Mouse (Mus musculus) midbrain, postnatal 0 days (tissue): ENCODE results near the gene Cldn19. TPM values are rescaled to one million over a fixed set of nuclear protein-coding genes. Genes with fewer than 3 reads are reported as not detected.
A peak's percentile ranks its signal among the peaks of the same experiment; 100 is the strongest.

Experiments
- ATAC-seq: fragments of 200-750 bp; cut with Nextera tagmentation; 2 replicates; pipeline ENCODE4 v1.8.0; 2017; ENCODE audit warnings: moderate number of reproducible peaks, mild to moderate bottlenecking, moderate TSS enrichment, moderate library complexity; ENCODE audit not compliant: low FRiP score
- DNase-seq: peaks from one replicate; pipeline ENCODE4 v3.0.0-alpha.2; 2015; ENCODE audit warnings: low spot score
- H3K27ac ChIP-seq: fragments of 300-500 bp; sonication (generic); 2 replicates; pipeline ENCODE4 v1.5.1; 2014; ENCODE audit warnings: low read depth, mild to moderate bottlenecking, low read length, mixed read lengths
- H3K27me3 ChIP-seq: fragments of 300-500 bp; sonication (generic); 2 replicates; pipeline ENCODE4 v1.6.1; 2014; ENCODE audit warnings: low read length, control low read depth, mixed read lengths; ENCODE audit not compliant: insufficient read depth
- H3K36me3 ChIP-seq: fragments of 300-500 bp; sonication (generic); 2 replicates; pipeline ENCODE4 v1.6.1; 2014; ENCODE audit warnings: low read length, control low read depth, mixed read lengths; ENCODE audit not compliant: insufficient read depth
- H3K4me1 ChIP-seq: fragments of 300-500 bp; sonication (generic); 2 replicates; pipeline ENCODE4 v1.6.1; 2014; ENCODE audit warnings: mild to moderate bottlenecking, control low read depth, antibody characterized with exemption, low read length, mixed read lengths; ENCODE audit not compliant: insufficient read depth
- H3K4me2 ChIP-seq: fragments of 300-500 bp; sonication (generic); 2 replicates; pipeline ENCODE4 v1.6.1; 2014; ENCODE audit warnings: low read depth, mild to moderate bottlenecking, low read length, mixed read lengths; ENCODE audit not compliant: poor library complexity, severe bottlenecking
- H3K4me3 ChIP-seq: fragments of 300-500 bp; sonication (generic); 2 replicates; pipeline ENCODE4 v1.5.1; 2014; ENCODE audit warnings: low read depth, mild to moderate bottlenecking, low read length, moderate library complexity
- H3K9ac ChIP-seq: fragments of 300-500 bp; sonication (generic); replicated peaks from 2 replicates; pipeline ENCODE4 v1.6.1; 2014; ENCODE audit warnings: mild to moderate bottlenecking, low read length, moderate library complexity, mixed read lengths; ENCODE audit not compliant: poor library complexity, severe bottlenecking
- H3K9me3 ChIP-seq: fragments of 300-500 bp; sonication (generic); 2 replicates; pipeline ENCODE4 v1.6.1; 2016; ENCODE audit warnings: low read length, control low read depth
- CTCF ChIP-seq: IDR thresholded peaks from 2 replicates; pipeline ENCODE4 v1.5.1; 2016; ENCODE audit warnings: antibody characterized with exemption, mild to moderate bottlenecking
- WGBS: fragments of 180-500 bp; shearing (Covaris S2); extraction: QIAGEN DNeasy Blood & Tissue Kit; methylation state at CpG from one replicate; pipeline ENCODE4 v1.1.7; 2014; 5-methylcytosine and 5-hydroxymethylcytosine counted together
- polyA plus RNA-seq: library from polyadenylated mRNA; unstranded; fragments of >200 nt; fragmentation: Nextera tagmentation; extraction: Ambion mirVana; gene quantifications from 2 replicates; pipeline ENCODE4 v1.2.1, GENCODE M21; 2015
- total RNA-seq: library from RNA; depleted of rRNA; stranded (reverse); fragments of >200 nt; gene quantifications from 2 replicates; pipeline ENCODE4 v1.2.3, GENCODE M21; 2014

Gene Cldn19
- total and polyA plus RNA-seq, 2 experiments from 2014 or later, result 0.75 to 2.7 TPM

GRCm38 (mm10) chr4:119257083-119257482 is 1.9 kb downstream of the Cldn19 start:
- Histone ChIP-seq H3K4me3 (no peak overlapping the region), H3K4me1 (peaks cover 9% of the 10 kb centered on the region), H3K9me3 (no peaks in the 10 kb centered on the region), H3K27me3 (no peaks in the 10 kb centered on the region), H3K27ac (no peak overlapping the region), H3K4me2 (no peak overlapping the region), H3K9ac (no peak overlapping the region), H3K36me3 (no peaks in the 10 kb centered on the region)
- no peak for ATAC-seq
- no peak for TF ChIP-seq CTCF
- DNase-seq, result no peak
- WGBS, result 88% methylated on average over 6 of the region's 6 CpGs

DNA sequence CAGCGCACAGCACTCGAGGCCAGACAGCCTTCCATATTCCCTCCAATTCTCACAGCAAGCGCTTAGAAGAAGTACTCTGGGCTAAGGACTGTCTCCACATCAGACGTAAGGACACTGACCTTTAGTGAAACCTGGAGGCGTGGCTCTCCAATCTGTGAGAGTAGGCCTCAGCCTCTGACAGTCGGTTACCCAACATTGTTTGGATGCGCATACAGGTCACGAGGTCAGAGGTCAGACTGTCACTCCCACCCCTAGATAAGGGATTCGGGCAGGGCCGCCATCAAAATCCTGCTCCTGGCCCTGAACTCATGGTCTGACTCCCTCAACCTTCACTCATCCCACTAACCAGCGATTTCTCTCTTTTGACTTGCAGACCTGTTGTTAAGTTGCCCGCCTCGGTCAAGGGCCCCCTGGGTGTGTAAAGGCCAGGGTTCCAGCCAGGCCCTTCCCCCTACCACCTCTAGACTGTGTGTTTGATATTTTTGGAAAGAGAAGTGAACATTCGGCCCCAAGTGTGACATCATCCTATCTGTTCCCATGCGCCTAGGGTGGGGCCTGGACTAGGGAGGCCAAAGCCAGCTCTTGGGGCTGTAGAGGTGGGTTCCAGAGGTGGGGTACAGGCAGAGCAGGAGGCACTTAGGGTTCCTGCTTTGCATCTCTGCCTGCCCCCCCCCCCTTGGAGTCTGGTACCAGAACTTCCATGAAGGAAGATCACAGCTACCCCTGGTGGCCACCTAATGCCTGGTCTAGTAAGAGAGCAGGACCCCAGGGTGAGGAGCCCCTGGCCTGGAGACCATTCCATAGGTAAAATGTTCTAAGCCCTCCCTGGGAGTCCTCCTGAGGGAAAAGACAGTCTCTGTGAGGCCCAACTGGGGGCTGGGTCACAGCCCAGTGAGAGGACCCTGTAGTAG is 4.4 kb downstream of the Cldn19 start:
- no peaks in the 10 kb centered on the region for H3K4me1 ChIP-seq
- WGBS, result 89% methylated on average over 15 of the region's 15 CpGs
- no peaks in the 10 kb centered on the region for H3K27me3 ChIP-seq
- H3K36me3 ChIP-seq, result no peaks in the 10 kb centered on the region
- ATAC-seq (0 out of 2 replicates have a peak, but pooled peaks have one; percentile 9), DNase-seq (no peak)
- no peak overlapping the region for H3K4me3 ChIP-seq
- peak; percentile 34; the same call in 1 of the 2 replicates for TF ChIP-seq CTCF
- no peak overlapping the region for H3K4me2 ChIP-seq
- H3K9me3 ChIP-seq, result no peaks in the 10 kb centered on the region
- no peak overlapping the region for H3K9ac ChIP-seq
- H3K27ac ChIP-seq, result no peak overlapping the region

DNA sequence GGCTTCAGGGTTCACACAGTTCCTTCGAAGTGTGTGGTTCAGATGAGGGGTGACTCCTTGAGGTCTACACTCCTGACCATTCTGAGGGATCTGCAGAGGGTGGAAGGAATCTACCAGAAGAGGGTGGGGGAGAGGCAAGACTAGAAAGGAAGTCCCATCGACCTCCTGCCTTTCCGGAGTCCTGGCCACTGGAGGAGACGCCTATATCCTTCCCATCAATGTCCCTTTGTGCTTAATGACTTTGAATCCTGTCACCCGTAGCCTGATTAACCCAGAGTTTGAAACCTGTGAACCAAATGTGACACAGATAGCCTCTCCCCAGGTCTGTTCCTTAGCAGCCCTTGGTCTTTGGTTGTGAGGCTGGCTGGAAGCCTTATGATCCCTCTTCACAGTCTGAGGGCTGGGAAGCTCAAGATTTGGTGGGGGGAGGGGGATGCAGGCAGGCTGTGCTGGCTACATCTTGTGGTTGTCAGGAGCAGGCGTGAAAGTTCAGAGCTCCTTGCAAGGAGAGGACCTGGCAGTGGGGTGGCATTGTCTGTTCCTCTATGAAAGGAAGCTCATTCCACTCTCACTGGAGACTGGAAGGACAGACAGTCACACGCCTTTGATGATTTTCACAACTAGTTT is 6.0 kb downstream of the Cldn19 start:
- TF ChIP-seq CTCF, result no peak
- no peak overlapping the region for H3K9ac ChIP-seq
- H3K27ac ChIP-seq, result no peak overlapping the region
- no peak for DNase-seq
- H3K4me3 ChIP-seq, result no peak overlapping the region
- H3K4me1 ChIP-seq, result no peaks in the 10 kb centered on the region
- no peak overlapping the region for H3K4me2 ChIP-seq
- H3K36me3 ChIP-seq, result no peaks in the 10 kb centered on the region
- H3K9me3 ChIP-seq, result no peaks in the 10 kb centered on the region
- no peak for ATAC-seq
- 67% methylated on average over 7 of the region's 7 CpGs for WGBS
- no peaks in the 10 kb centered on the region for H3K27me3 ChIP-seq

- H3K4me1 ChIP-seq, result no peaks in the 10 kb centered on the region
- no peaks in the 10 kb centered on the region for H3K9me3 ChIP-seq
- no peak overlapping the region for H3K27ac ChIP-seq
- no peaks in the 10 kb centered on the region for H3K36me3 ChIP-seq
- no peak overlapping the region for H3K4me3 ChIP-seq
- WGBS, result 94% methylated on average over 5 of the region's 5 CpGs
- TF ChIP-seq CTCF, result no peak
- no peak overlapping the region for H3K4me2 ChIP-seq
- DNase-seq (no peak), ATAC-seq (no peak)
- no peaks in the 10 kb centered on the region for H3K27me3 ChIP-seq
- no peak overlapping the region for H3K9ac ChIP-seq
These were observed 7.3 kb downstream of the Cldn19 start for GRCm38 (mm10) chr4:119262483-119262882.

GRCm38 (mm10) chr4:119263459-119263858 is 8.2 kb downstream of the Cldn19 start:
- no peaks in the 10 kb centered on the region for H3K9me3 ChIP-seq
- no peak overlapping the region for H3K27ac ChIP-seq
- no peak overlapping the region for H3K4me2 ChIP-seq
- H3K4me1 ChIP-seq, result no peaks in the 10 kb centered on the region
- DNase-seq (no peak), ATAC-seq (no peak)
- H3K36me3 ChIP-seq, result no peaks in the 10 kb centered on the region
- no peaks in the 10 kb centered on the region for H3K27me3 ChIP-seq
- no peak overlapping the region for H3K9ac ChIP-seq
- no peak for TF ChIP-seq CTCF
- 86% methylated on average over 3 of the region's 3 CpGs for WGBS
- no peak overlapping the region for H3K4me3 ChIP-seq

- no peak overlapping the region for H3K4me2 ChIP-seq
- 78% methylated on average over 13 of the region's 13 CpGs for WGBS
- H3K9me3 ChIP-seq, result no peaks in the 10 kb centered on the region
- no peak for DNase-seq
- TF ChIP-seq CTCF, result no peak
- peaks cover 7% of the 10 kb centered on the region; the same call in 1 of the 2 replicates for H3K36me3 ChIP-seq
- no peak for ATAC-seq
- no peaks in the 10 kb centered on the region for H3K27me3 ChIP-seq
- H3K4me1 ChIP-seq, result no peaks in the 10 kb centered on the region
- H3K4me3 ChIP-seq, result no peak overlapping the region
- H3K27ac ChIP-seq, result no peak overlapping the region
- no peak overlapping the region for H3K9ac ChIP-seq
These were observed 11.4 kb downstream of the Cldn19 start for GRCm38 (mm10) chr4:119266606-119267005.
